Mouse (Mus musculus) kidney, embryonic 14.5 days (tissue): ENCODE measurements around the gene Dguok. TPM values are rescaled to one million over a fixed set of nuclear protein-coding genes. Genes with fewer than 3 reads are reported as not detected.

Experiments
- ATAC-seq: fragments of 200-750 bp; cut with Nextera tagmentation; 2 replicates; pipeline ENCODE4 v1.8.0; 2017; ENCODE audit warnings: moderate number of reproducible peaks, mild to moderate bottlenecking, moderate TSS enrichment, moderate library complexity; ENCODE audit not compliant: low FRiP score, low TSS enrichment
- H3K27ac ChIP-seq: fragments of 300-500 bp; sonication (generic); 2 replicates; pipeline ENCODE4 v1.5.1; 2014; ENCODE audit warnings: low read depth, mild to moderate bottlenecking, low read length, moderate library complexity, mixed read lengths
- H3K27me3 ChIP-seq: fragments of 300-500 bp; sonication (generic); 2 replicates; pipeline ENCODE4 v1.6.1; 2014; ENCODE audit warnings: mild to moderate bottlenecking, low read length; ENCODE audit not compliant: control insufficient read depth, insufficient read depth
- H3K36me3 ChIP-seq: fragments of 300-500 bp; sonication (generic); 2 replicates; pipeline ENCODE4 v1.6.1; 2014; ENCODE audit warnings: low read length, mixed read lengths; ENCODE audit not compliant: control insufficient read depth, insufficient read depth
- H3K4me1 ChIP-seq: fragments of 300-500 bp; sonication (generic); 2 replicates; pipeline ENCODE4 v1.6.1; 2014; ENCODE audit warnings: low read length, mixed read lengths; ENCODE audit not compliant: control insufficient read depth, insufficient read depth
- H3K4me2 ChIP-seq: fragments of 300-500 bp; sonication (generic); replicated peaks from 2 replicates; pipeline ENCODE4 v1.6.1; 2014; ENCODE audit warnings: low read depth, mild to moderate bottlenecking, low read length
- H3K4me3 ChIP-seq: fragments of 300-500 bp; sonication (generic); 2 replicates; pipeline ENCODE4 v1.5.1; 2014; ENCODE audit warnings: mild to moderate bottlenecking, low read length
- H3K9ac ChIP-seq: fragments of 300-500 bp; sonication (generic); 2 replicates; pipeline ENCODE4 v1.6.1; 2014; ENCODE audit warnings: low read depth, mild to moderate bottlenecking, low read length, moderate library complexity
- H3K9me3 ChIP-seq: fragments of 300-500 bp; sonication (generic); 2 replicates; pipeline ENCODE4 v1.6.1; 2016; ENCODE audit warnings: low read length; ENCODE audit not compliant: control insufficient read depth
- WGBS: fragments of 180-500 bp; shearing (Covaris S2); extraction: QIAGEN DNeasy Blood & Tissue Kit; methylation state at CpG from one replicate; pipeline ENCODE4 v1.1.7; 2014; 5-methylcytosine and 5-hydroxymethylcytosine counted together
- polyA plus RNA-seq: library from polyadenylated mRNA; unstranded; fragments of >200 nt; fragmentation: Nextera tagmentation; extraction: Ambion mirVana; gene quantifications from 2 replicates; pipeline ENCODE4 v1.2.1, GENCODE M21; 2014

The Dguok gene
- polyA plus RNA-seq, 1 experiment from 2014 or later, result 78.2 TPM

DNA sequence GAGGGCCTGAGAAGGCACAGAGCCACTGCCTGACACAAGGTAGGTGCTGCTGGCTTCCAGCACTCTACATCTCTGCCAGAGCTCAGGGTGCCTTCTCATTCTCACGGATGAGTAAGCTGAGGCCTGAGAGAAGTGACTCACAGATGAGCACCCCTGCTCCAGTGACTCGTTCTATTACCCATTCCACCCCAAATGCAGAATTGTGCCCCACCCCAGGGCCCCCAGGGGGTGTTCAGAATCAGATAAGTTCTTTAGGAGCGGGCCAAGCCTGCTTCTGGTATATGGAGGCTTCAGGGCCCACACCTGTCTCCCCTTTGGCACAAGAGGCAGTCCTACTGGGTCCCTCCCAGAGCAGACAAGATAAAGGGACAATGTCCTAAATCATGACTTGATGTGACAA lies 64.1 kb downstream of the Dguok start:
- WGBS, result 31% methylated on average over 3 of the region's 3 CpGs
- H3K36me3 ChIP-seq, result peaks cover 20% of the 10 kb centered on the region; the same call in 1 of the 2 replicates

DNA sequence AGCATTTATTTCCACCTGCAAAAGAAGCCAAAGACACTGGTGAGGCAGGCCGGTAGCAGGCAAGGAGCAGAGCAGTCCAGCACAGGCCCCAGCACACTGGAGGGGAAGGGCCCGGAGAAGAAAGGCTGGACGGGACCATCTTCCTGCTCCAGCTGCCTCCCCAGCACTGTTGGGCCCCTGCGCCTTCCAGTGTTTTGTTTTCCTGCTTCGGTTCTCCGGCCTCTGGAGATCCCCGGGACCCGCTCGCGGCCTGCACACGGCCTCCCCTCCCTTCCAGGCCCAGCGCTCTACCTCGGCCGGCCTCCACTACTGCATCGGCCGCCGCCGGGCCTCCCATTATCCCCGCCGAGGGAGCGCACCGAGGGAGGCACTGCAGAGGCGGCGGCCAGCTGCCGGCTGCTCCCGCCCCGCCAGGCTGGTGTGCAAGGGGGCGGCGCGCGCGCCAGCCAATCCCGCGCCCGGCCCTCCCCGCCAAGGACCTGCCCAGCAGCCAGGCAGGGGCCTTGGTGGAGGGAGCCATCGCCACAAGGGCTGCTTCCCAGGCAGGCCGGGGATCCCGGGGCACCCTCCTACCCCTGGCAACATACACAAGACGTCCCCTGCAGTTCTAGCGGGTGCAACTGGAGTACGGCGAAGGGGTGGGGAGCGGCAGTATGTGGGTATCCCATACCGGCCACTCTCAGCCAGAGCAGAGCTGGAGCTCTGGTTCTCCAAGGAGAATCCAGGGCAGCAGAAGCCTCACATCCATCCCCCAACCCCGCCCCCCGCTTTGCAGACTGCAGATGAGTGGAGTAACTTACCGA lies 65.3 kb downstream of the Dguok start:
- H3K4me3 ChIP-seq, result peak overlapping the region; percentile 55
- WGBS, result under 1% methylated on average over 42 of the region's 48 CpGs
- no peaks in the 10 kb centered on the region for H3K27me3 ChIP-seq
- H3K4me1 ChIP-seq, result peaks cover 69% of the 10 kb centered on the region
- peak; percentile 86 for ATAC-seq
- no peaks in the 10 kb centered on the region for H3K9me3 ChIP-seq
- H3K27ac ChIP-seq, result peak overlapping the region; percentile 83
- H3K36me3 ChIP-seq, result peaks cover 18% of the 10 kb centered on the region; the same call in 1 of the 2 replicates
- peak overlapping the region; percentile 69 for H3K9ac ChIP-seq
- peak overlapping the region; percentile 70 for H3K4me2 ChIP-seq

More for the DNA sequence above, 64.1 kb downstream of the Dguok start:
- Histone ChIP-seq H3K27me3 (no peaks in the 10 kb centered on the region), H3K27ac (peak overlapping the region; percentile 83; the same call in 1 of the 2 replicates), H3K4me1 (peaks cover 70% of the 10 kb centered on the region), H3K4me3 (peak overlapping the region; percentile 55; the same call in 1 of the 2 replicates), H3K9ac (peak overlapping the region; percentile 24; the same call in 1 of the 2 replicates), H3K9me3 (no peaks in the 10 kb centered on the region), H3K4me2 (peak overlapping the region; percentile 70)
- no peak for ATAC-seq

DNA sequence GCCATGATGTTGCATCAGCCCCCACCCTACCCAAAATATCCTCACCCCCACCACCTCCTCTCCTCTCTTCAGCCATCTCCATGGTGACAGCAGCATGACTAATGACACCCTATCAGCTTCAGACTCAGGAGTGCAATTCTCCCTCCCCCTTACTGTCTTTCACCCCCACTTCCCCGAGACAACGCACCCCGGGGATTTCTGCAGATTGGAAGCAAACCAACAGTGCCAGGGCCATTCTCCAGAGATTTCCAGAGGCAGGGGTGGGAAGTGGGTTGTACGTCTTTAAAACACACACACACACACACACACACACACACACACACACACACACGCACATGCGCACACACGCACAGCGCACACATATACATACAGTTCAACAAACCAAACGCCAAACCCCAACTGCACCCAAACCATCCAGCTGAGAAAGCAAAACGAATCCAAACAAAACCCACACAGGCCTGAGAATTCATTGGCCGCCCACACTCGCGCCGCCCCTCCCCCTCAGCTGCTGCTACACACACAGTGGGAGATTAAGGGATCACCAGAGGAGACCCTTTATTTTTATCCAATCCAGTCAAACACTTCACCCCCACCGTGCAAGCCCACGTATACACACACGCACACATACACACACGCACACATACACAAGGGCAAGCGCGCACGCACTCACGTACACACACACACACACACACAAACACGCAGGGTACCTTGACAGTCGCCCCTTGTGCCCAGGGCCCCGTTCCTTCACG lies 66.1 kb downstream of the Dguok start:
- Histone ChIP-seq H3K9me3 (no peaks in the 10 kb centered on the region), H3K27ac (peak overlapping the region; percentile 83), H3K27me3 (no peaks in the 10 kb centered on the region), H3K36me3 (peaks cover 18% of the 10 kb centered on the region; the same call in 1 of the 2 replicates), H3K9ac (peak overlapping the region; percentile 69), H3K4me3 (peak overlapping the region; percentile 55), H3K4me1 (peaks cover 68% of the 10 kb centered on the region), H3K4me2 (peak overlapping the region; percentile 70)
- ATAC-seq, result peak; percentile 21
- WGBS, result 3% methylated on average over 26 of the region's 26 CpGs

DNA sequence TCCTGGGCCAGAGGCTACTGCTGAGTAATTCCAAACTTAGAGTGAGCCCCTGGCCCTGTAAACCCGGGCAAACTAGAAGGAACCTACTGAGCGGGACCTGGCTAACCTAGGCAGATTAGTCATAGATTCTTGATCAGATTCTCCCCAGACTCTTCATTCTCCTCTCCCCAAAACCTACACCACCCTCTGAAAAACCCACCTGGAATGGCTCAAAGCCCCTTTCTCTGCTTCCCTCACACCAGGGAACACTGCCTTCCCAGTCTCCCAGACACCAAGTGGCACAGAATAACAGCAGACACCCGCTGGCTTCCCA lies 66.6 kb downstream of the Dguok start:
- Histone ChIP-seq H3K36me3 (peaks cover 17% of the 10 kb centered on the region; the same call in 1 of the 2 replicates), H3K27me3 (no peaks in the 10 kb centered on the region), H3K9ac (peak overlapping the region; percentile 69; the same call in 1 of the 2 replicates), H3K4me3 (peak overlapping the region; percentile 55; the same call in 1 of the 2 replicates), H3K4me1 (peaks cover 66% of the 10 kb centered on the region), H3K27ac (no peak overlapping the region), H3K9me3 (no peaks in the 10 kb centered on the region), H3K4me2 (peak overlapping the region; percentile 70)
- ATAC-seq, result no peak
- WGBS, result 37% methylated on average over 3 of the region's 3 CpGs

DNA sequence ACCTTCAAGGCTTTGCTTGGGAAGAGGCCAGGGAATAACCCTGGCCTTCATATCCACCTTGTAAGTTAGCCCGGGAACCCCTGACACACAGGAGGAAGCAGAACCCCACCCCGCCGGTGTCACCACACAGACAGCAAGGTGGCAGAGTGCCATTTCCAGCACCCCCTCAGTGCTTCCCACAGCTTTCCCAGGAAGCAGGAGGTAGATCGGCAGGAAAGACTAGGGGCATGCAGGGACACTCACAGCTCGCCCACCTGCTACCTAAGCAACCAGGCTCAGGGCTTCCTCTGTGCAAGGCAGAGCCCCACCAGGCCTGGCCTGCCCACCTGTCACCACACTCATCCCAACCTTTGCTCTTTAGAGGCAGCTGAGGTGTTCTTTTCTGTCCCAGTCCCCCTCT lies 67.0 kb downstream of the Dguok start:
- no peaks in the 10 kb centered on the region for H3K27me3 ChIP-seq
- peak overlapping the region; percentile 55; the same call in 1 of the 2 replicates for H3K4me3 ChIP-seq
- no peak overlapping the region for H3K27ac ChIP-seq
- WGBS, result 71% methylated on average over 5 of the region's 5 CpGs
- H3K36me3 ChIP-seq, result peaks cover 17% of the 10 kb centered on the region; the same call in 1 of the 2 replicates
- H3K9me3 ChIP-seq, result no peaks in the 10 kb centered on the region
- H3K4me2 ChIP-seq, result peak overlapping the region; percentile 70
- no peak for ATAC-seq
- H3K4me1 ChIP-seq, result peaks cover 62% of the 10 kb centered on the region
- H3K9ac ChIP-seq, result no peak overlapping the region; the same call in 1 of the 2 replicates

DNA sequence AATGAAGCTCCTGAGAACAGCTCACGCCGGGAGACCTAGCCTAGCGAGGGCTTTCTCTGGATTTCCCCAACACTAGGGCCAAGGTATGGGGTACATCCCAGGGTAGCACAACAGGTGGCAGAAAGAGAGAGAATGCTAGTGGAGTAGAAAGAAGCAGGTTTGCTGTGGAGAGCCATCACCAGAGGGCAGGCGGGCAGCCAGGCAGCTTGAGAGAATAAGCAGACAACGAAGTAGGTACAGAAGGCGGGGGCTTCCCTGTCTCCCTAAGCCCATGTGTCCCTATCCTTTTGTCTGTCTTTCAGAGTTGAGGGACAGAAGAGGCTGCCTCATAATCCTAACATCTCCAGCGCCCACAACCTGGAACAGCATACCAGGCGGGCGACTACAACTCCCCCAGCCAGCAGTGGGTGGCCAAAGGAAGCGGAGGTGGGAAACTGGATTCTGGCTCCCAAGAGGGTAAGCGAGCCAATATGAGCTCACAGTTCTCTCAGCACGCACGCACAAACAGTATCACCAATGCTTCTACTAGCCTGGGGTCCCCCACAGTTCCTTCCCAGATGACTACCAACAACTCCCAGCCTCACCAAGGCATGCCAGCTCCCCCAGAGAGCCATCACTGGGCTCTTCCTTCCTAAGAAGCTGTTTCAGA lies 67.5 kb downstream of the Dguok start:
- Histone ChIP-seq H3K27ac (no peak overlapping the region), H3K4me3 (peak overlapping the region; percentile 55; the same call in 1 of the 2 replicates), H3K9me3 (no peaks in the 10 kb centered on the region), H3K4me1 (peaks cover 56% of the 10 kb centered on the region), H3K4me2 (peak overlapping the region; percentile 70; the same call in 1 of the 2 replicates), H3K9ac (no peak overlapping the region; the same call in 1 of the 2 replicates), H3K36me3 (peaks cover 17% of the 10 kb centered on the region; the same call in 1 of the 2 replicates), H3K27me3 (no peaks in the 10 kb centered on the region)
- WGBS, result 75% methylated on average over 13 of the region's 13 CpGs
- no peak for ATAC-seq

DNA sequence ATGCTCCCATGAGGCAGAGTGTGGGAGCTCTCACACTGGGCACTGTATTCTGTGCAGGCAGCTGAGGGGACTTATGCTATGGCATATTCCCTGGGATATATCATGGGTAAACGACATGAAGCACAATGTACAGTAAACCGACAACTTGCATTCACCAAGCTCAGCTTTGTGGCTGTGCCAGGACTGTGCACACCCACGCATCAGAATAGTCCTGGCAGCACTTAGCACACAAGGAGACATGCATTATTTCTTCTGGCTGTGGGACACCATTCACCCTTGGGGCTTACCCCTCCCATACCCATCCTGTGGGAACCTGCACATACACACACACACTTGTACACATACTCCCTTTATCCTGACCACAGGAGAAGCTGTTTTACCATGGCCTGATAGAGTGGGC lies 68.2 kb downstream of the Dguok start:
- Histone ChIP-seq H3K27ac (no peak overlapping the region), H3K36me3 (peaks cover 17% of the 10 kb centered on the region; the same call in 1 of the 2 replicates), H3K9ac (no peak overlapping the region), H3K4me1 (peaks cover 50% of the 10 kb centered on the region), H3K9me3 (no peaks in the 10 kb centered on the region), H3K4me2 (no peak overlapping the region), H3K4me3 (no peak overlapping the region), H3K27me3 (no peaks in the 10 kb centered on the region)
- no peak for ATAC-seq
- 90% methylated on average over 3 of the region's 3 CpGs for WGBS

DNA sequence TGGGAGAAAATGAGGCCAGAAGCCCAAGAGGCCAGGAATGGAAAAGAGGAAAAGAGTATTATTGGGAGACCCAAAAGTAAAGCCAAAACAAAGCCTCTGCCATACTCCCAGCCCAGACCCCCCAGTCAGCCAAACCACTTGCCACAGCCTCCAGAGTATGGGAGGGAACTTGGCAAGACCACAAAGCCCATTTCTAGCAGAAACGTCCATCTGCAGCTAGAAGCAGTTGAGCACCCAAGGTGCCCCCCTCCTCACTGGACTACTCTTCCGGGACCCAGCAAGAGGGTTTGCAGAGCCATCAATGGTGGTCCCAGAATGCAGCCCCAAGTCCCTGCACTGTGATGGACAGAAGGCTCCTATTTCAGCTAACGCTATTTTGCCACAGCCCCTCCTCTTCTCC lies 69.0 kb downstream of the Dguok start:
- Histone ChIP-seq H3K4me2 (no peak overlapping the region), H3K36me3 (peaks cover 20% of the 10 kb centered on the region), H3K9ac (no peak overlapping the region), H3K9me3 (no peaks in the 10 kb centered on the region), H3K4me3 (no peak overlapping the region), H3K4me1 (peaks cover 42% of the 10 kb centered on the region), H3K27ac (no peak overlapping the region), H3K27me3 (no peaks in the 10 kb centered on the region)
- 54% methylated on average over 3 of the region's 3 CpGs for WGBS
- no peak for ATAC-seq
